Mouse (Mus musculus) cortical plate, adult 2 months (tissue): ENCODE measurements at regions not wholly inside any gene's neighbourhood (a gene's known extent, or its start where the extent isn't known, plus 50 kb on each side); places are given as distances from the start of the nearest gene placed in this dataset.

Source experiments
- CTCF ChIP-seq: fragments of 200-500 bp; IDR thresholded peaks from 2 replicates; pipeline ENCODE4 v1.5.1; 2011; ENCODE audit warnings: mild to moderate bottlenecking, control low read depth, low read length; ENCODE audit not compliant: insufficient read depth; ENCODE audit errors: extremely low read depth
- POLR2A ChIP-seq: fragments of 200-500 bp; IDR thresholded peaks from 2 replicates; pipeline ENCODE4 v1.6.1; 2011; ENCODE audit warnings: mild to moderate bottlenecking, low read length, control low read depth; ENCODE audit not compliant: insufficient read depth; ENCODE audit errors: extremely low read depth

- TF ChIP-seq POLR2A (no peak), CTCF (no peak)
These were observed 121.2 kb upstream of the Mpped2 start for GRCm38 (mm10) chr2:106571913-106572312.
